Mouse (Mus musculus): ENCODE results near the gene Mmab. TPM values are rescaled to one million over a fixed set of nuclear protein-coding genes. Genes with fewer than 3 reads are reported as not detected.

Mmab gene
- polyA plus RNA-seq, 1 experiment from 2014 or later, result 38.5 TPM

DNA sequence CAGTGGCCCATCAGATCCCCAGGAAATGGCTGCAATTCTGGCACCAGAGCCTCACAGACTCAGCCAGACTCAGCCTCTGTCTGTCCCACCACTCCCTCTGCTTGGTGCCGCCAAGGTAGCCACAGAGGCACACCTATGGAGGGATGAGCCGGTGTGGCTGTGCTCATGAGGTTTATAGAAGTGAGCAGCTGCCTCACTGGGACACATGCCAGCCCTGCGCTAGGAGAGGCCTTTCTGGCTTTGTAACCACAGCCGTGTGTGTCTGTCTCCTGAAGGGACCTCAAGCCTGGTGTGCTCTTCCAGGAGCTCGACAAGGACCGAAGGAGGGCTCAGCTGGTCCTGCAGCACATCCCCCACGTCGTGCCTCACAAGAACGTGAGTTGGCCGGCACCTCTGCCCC is 36.6 kb downstream of the Mmab start:
- Histone ChIP-seq H3K36me3 (peaks cover 99% of the 10 kb centered on the region), H3K27me3 (no peaks in the 10 kb centered on the region), H3K9me3 (no peaks in the 10 kb centered on the region), H3K4me1 (no peaks in the 10 kb centered on the region), H3K4me2 (replicated peaks) (no peak overlapping the region), H3K27ac (no peak overlapping the region), H3K9ac (no peak overlapping the region), H3K4me3 (no peak overlapping the region)
- ATAC-seq (ENCODE audit: insufficient number of reproducible peaks, insufficient read depth, low FRiP score, low TSS enrichment), result no peak
- 89% methylated on average over 10 of the region's 10 CpGs for WGBS

DNA sequence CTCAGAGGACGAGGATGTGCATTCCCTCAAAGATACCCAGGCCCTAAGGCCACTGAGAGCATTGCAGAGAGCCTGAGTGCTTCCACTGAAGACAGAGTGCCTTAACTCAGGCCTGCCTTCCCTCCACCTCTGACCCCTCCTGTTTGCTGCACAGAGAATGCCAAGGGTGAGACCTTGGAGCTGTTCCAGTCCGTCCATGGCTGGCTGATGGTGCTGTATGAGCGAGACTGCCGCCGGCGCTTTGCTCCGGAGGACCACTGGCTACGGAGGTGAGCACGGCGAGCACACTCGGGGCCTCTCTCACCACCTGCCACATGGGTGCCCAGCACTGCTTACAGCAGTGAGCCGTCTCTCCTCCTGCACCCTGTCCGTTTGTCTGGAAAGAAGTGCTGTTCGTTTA is 37.3 kb downstream of the Mmab start:
- WGBS, result 91% methylated on average over 14 of the region's 14 CpGs
- Histone ChIP-seq H3K36me3 (peaks cover 99% of the 10 kb centered on the region), H3K4me3 (no peak overlapping the region), H3K27ac (no peak overlapping the region), H3K9me3 (no peaks in the 10 kb centered on the region), H3K4me1 (no peaks in the 10 kb centered on the region), H3K9ac (no peak overlapping the region), H3K4me2 (replicated peaks) (no peak overlapping the region), H3K27me3 (no peaks in the 10 kb centered on the region)
- ATAC-seq (ENCODE audit: insufficient number of reproducible peaks, insufficient read depth, low FRiP score, low TSS enrichment), result no peak

DNA sequence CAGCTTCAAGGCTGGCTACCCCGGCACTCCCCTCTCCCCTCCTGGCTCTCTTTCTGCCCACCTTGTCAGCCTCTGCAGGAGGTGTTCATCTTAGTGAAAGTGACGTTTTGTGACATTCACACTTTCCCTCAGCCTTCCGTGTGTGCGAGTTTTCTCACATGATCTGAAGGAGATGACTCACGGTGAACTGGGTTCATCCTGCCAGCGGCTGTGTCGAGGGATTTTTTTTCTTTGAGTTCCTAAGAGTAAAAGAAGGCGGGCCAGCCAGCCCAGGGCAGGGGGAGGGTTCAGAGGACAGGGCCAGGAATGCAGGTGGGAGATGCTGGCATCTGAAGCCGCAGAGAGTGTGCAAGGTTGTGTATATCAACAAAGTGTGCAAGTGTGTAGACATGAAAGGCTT is 50.7 kb downstream of the Mmab start:
- Histone ChIP-seq H3K4me2 (replicated peaks) (no peak overlapping the region), H3K4me3 (no peak overlapping the region), H3K9me3 (no peaks in the 10 kb centered on the region), H3K4me1 (no peaks in the 10 kb centered on the region), H3K9ac (no peak overlapping the region), H3K27ac (no peak overlapping the region), H3K27me3 (no peaks in the 10 kb centered on the region), H3K36me3 (peaks cover 96% of the 10 kb centered on the region)
- no peak for ATAC-seq (ENCODE audit: insufficient number of reproducible peaks, insufficient read depth, low FRiP score, low TSS enrichment)
- whole genome bisulfite sequencing, result 85% methylated on average over 9 of the region's 9 CpGs

DNA sequence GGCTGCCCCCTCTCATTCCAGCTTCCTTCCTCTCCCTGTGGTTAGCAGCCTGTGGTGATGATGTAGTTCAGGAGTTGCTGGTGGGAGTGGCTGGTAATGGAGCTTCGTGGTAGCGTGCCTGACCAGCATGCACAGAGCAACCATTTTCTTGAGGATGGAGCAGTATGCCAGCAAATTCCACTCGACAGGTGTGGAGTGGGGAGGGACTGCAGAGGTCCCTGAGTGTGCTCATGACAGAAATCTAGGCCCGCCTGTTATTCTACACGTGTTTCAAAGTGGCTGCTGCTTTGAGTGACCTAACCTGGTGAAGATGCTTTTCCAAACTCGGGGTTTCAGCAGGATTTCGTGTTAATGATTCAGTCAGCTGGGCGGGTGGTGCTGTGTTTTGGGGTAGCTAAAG is 59.4 kb downstream of the Mmab start:
- Histone ChIP-seq H3K27ac (no peak overlapping the region), H3K9ac (no peak overlapping the region), H3K9me3 (no peaks in the 10 kb centered on the region), H3K4me3 (no peak overlapping the region), H3K36me3 (peaks cover 56% of the 10 kb centered on the region), H3K27me3 (no peaks in the 10 kb centered on the region), H3K4me1 (peaks cover 15% of the 10 kb centered on the region), H3K4me2 (replicated peaks) (no peak overlapping the region)
- ATAC-seq (ENCODE audit: insufficient number of reproducible peaks, insufficient read depth, low FRiP score, low TSS enrichment), result no peak
- WGBS, result 87% methylated on average over 8 of the region's 8 CpGs

DNA sequence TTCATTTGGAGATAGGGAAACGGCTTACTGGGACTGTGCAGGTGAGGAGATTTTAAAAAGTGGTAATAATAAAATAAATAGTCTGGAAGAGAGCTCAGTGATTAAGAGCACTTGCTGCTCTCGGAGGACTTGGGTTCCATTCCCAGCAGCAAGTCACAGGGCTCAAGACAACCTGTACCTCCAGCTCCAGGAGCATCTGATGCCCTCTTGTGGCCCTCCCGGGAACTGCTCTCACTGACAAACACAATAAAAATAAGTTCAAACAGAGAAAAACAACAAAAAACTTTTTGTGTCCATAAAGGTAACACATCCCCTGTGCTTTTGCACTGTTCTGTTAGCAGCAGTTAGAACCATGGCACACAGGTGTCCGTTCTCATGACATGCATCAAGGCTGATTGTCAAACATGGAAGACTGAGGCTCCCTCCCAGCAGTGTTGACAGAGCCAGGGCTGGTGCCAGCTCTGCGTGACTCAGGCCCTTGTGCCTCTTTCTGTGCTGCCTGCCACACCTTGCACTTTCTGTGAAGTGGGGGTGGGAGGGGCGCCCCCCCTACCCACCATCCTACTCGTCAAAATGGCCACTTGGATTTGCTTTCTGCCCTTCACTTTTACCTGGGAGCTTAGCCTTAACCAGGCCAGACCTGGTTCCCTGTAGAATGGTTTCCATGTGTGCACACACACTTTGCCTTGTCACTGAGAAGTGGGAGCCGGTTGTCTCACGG is 60.5 kb downstream of the Mmab start:
- Histone ChIP-seq H3K9me3 (no peaks in the 10 kb centered on the region), H3K4me2 (replicated peaks) (no peak overlapping the region), H3K4me3 (no peak overlapping the region), H3K4me1 (peaks cover 26% of the 10 kb centered on the region), H3K27ac (no peak overlapping the region), H3K9ac (no peak overlapping the region), H3K36me3 (peaks cover 45% of the 10 kb centered on the region), H3K27me3 (no peaks in the 10 kb centered on the region)
- 81% methylated on average over 9 of the region's 9 CpGs for WGBS
- no peak for ATAC-seq (ENCODE audit: insufficient number of reproducible peaks, insufficient read depth, low FRiP score, low TSS enrichment)

Small RNA genes lying within 50 kb of the gene (microRNA-seq; reads per million reads assigned to microRNA genes)
- not detected for gene Mir7027

Other genes with a start within 250 kb of the Mmab start
- 1.7 and 2.2 TPM in 2 replicates for gene Foxn4, start 170.3 kb downstream of the Mmab start, polyA plus RNA-seq (2016; fragmentation: Nextera tagmentation; extraction: Ambion mirVana)
- 1.7 and 1.9 TPM in 2 replicates for gene Myo1h, start 154.9 kb downstream of the Mmab start, polyA plus RNA-seq (2016; fragmentation: Nextera tagmentation; extraction: Ambion mirVana)
- 115 TPM in 2 replicates for gene Kctd10, start 63.6 kb downstream of the Mmab start, polyA plus RNA-seq (2016; fragmentation: Nextera tagmentation; extraction: Ambion mirVana)
- 50.4 and 50.7 TPM in 2 replicates for gene Ube3b, start 63.5 kb downstream of the Mmab start, polyA plus RNA-seq (2016; fragmentation: Nextera tagmentation; extraction: Ambion mirVana)
- gene Mvk, start 209 bp upstream of the Mmab start, polyA plus RNA-seq (2016; fragmentation: Nextera tagmentation; extraction: Ambion mirVana), result 51.7 and 54.0 TPM in 2 replicates
- 2.9 and 3.4 TPM in 2 replicates for gene Fam222a, start 124.0 kb upstream of the Mmab start, polyA plus RNA-seq (2016; fragmentation: Nextera tagmentation; extraction: Ambion mirVana)
- 3.2 and 3.5 TPM in 2 replicates for gene Trpv4, start 214.4 kb upstream of the Mmab start, polyA plus RNA-seq (2016; fragmentation: Nextera tagmentation; extraction: Ambion mirVana)
- gene Gltp, start 246.9 kb upstream of the Mmab start, polyA plus RNA-seq (2016; fragmentation: Nextera tagmentation; extraction: Ambion mirVana), result 63.0 and 64.5 TPM in 2 replicates